ENCODE assay signal across 25 mouse cellular contexts in the genomic region with DNA sequence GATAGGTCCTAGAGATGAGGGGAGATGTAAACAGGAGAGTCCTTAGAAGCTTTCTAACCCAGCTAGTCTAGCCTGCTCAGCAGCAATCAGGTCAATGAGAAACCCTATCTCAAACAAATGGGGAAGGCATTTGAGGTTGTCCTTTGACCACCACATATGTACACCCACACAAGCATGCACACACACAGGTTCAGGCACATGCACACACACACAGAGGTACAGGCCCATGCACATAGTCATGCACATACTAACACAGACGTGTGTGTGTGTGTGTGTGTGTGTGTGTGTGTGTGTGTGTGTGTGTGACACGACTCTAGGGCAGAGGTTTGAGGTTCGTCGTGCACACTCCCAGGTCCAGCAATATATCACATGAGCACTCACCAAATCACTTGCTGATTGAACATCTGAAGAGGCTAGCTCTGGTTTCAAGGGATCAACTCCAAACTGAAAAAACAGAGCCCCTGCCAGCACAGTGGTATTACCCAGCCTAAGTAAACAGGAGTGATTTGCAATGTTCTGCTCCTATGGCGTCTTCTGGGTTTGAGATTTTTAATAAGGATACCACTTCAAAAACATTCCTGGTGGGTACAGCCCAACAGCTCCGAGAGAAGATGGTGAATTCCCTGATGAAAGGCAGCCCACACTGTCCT. TPM values are rescaled to one million over a fixed set of nuclear protein-coding genes. Genes with fewer than 3 reads are reported as not detected.
A peak's percentile ranks its signal among the peaks of the same experiment; 100 is the strongest.
DNase-seq lines count a peak whose midpoint lies in the region; ATAC-seq and TF ChIP-seq lines count a peak whose summit lies in the region.
"Had no signal": no experiment of that assay in that cellular context is flagged by ENCODE, and none has a peak within 500 bp of the region (broad histone marks: within the 10 kb centered on the region; RNA-seq: fewer than 3 reads in every experiment).

No protein-coding gene starts in this region.

- no peaks in the 10 kb centered on the region for H3K27me3 ChIP-seq in kidney, embryonic 16.5 days (ENCODE audit: insufficient read depth, low read length)
- no peaks in the 10 kb centered on the region for H3K27me3 ChIP-seq in liver, postnatal 0 days (ENCODE audit: insufficient read depth, low read length)
- no peaks in the 10 kb centered on the region for H3K27me3 ChIP-seq in liver, embryonic 11.5 days (replicated peaks; ENCODE audit: control insufficient read depth, insufficient read depth, low read length)
- H3K27me3 ChIP-seq: embryonic facial prominence, embryonic 13.5 days; forebrain, embryonic 12.5 days; forebrain, embryonic 15.5 days; heart, embryonic 13.5 days; hindbrain, embryonic 12.5 days; hindbrain, embryonic 15.5 days had no signal

- no peak for TF ChIP-seq EP300 in liver, postnatal 0 days (IDR thresholded peaks at IDR 0.05; ENCODE audit: low read depth)

- no peak overlapping the region for H3K9ac ChIP-seq in kidney, embryonic 16.5 days (replicated peaks; ENCODE audit: low read length)
- H3K9ac ChIP-seq in liver, postnatal 0 days (replicated peaks), result no peak overlapping the region
- H3K9ac ChIP-seq in liver, embryonic 11.5 days (ENCODE audit: low read depth, low read length), result no peak overlapping the region
- H3K9ac ChIP-seq: embryonic facial prominence, embryonic 13.5 days; forebrain, embryonic 12.5 days; forebrain, embryonic 15.5 days; heart, embryonic 13.5 days; hindbrain, embryonic 12.5 days; hindbrain, embryonic 15.5 days had no signal

- peak; percentile 4 for DNase-seq in heart, adult 11 months
- no peak for DNase-seq in heart, postnatal 10 days
- DNase-seq in kidney, adult 8-10 months, result no peak
- DNase-seq in liver, postnatal 0 days, result no peak
- DNase-seq in liver, embryonic 11.5 days (ENCODE audit: low spot score), result no peak
- DNase-seq: adrenal gland, adult 8-10 months; adrenal gland, postnatal 25 days; cerebellum, adult 11-12 months; cerebellum, adult 8-10 months; cerebellum, postnatal 10 days; cerebellum, postnatal 36 days; embryo, embryonic 11 days; gastrocnemius, postnatal 25 days; heart, adult 2 months had no signal

- ATAC-seq in kidney, embryonic 16.5 days (ENCODE audit: low FRiP score, low TSS enrichment), result peak; percentile 61
- ATAC-seq in liver, postnatal 0 days, result peak; percentile 23; the same call in 1 of the 2 replicates
- no peak for ATAC-seq in liver, embryonic 11.5 days (replicated peaks; ENCODE audit: low FRiP score)
- ATAC-seq: activated CD4-positive, CD25-positive, alpha-beta regulatory T cell, adult 4 months; forebrain, embryonic 15.5 days had no signal

- peak overlapping the region; percentile 30; the same call in 1 of the 2 replicates for H3K4me2 ChIP-seq in kidney, embryonic 16.5 days (replicated peaks; ENCODE audit: low read depth, low read length)
- no peak overlapping the region for H3K4me2 ChIP-seq in liver, postnatal 0 days (ENCODE audit: low read depth, low read length)
- H3K4me2 ChIP-seq in liver, embryonic 11.5 days, result no peak overlapping the region
- H3K4me2 ChIP-seq: embryonic facial prominence, embryonic 13.5 days; forebrain, embryonic 12.5 days; forebrain, embryonic 15.5 days; heart, embryonic 13.5 days; hindbrain, embryonic 12.5 days; hindbrain, embryonic 15.5 days had no signal

- no peak overlapping the region for H3K27ac ChIP-seq in kidney, embryonic 16.5 days (ENCODE audit: low read length)
- no peak overlapping the region for H3K27ac ChIP-seq in liver, postnatal 0 days (ENCODE audit: low read depth)
- H3K27ac ChIP-seq in liver, embryonic 11.5 days (ENCODE audit: low read depth, low read length), result no peak overlapping the region
- H3K27ac ChIP-seq: embryonic facial prominence, embryonic 10.5 days; embryonic facial prominence, embryonic 13.5 days; forebrain, embryonic 12.5 days; forebrain, embryonic 15.5 days; heart, adult 2 months; heart, embryonic 10.5 days; heart, embryonic 13.5 days; hindbrain, embryonic 12.5 days; hindbrain, embryonic 15.5 days had no signal

- H3K4me1 ChIP-seq in kidney, embryonic 16.5 days (ENCODE audit: insufficient read depth, low read length), result no peaks in the 10 kb centered on the region
- no peaks in the 10 kb centered on the region for H3K4me1 ChIP-seq in liver, postnatal 0 days (ENCODE audit: insufficient read depth)
- no peaks in the 10 kb centered on the region for H3K4me1 ChIP-seq in liver, embryonic 11.5 days (replicated peaks; ENCODE audit: control insufficient read depth, insufficient read depth, low read length)
- H3K4me1 ChIP-seq: embryonic facial prominence, embryonic 10.5 days; forebrain, embryonic 12.5 days; forebrain, embryonic 15.5 days; hindbrain, embryonic 15.5 days had no signal

- H3K36me3 ChIP-seq in kidney, embryonic 16.5 days (ENCODE audit: insufficient read depth, low read length), result no peaks in the 10 kb centered on the region
- no peaks in the 10 kb centered on the region for H3K36me3 ChIP-seq in liver, postnatal 0 days (replicated peaks; ENCODE audit: insufficient read depth, low read length)
- no peaks in the 10 kb centered on the region for H3K36me3 ChIP-seq in liver, embryonic 11.5 days (ENCODE audit: control insufficient read depth, insufficient read depth, low read length)
- H3K36me3 ChIP-seq: embryonic facial prominence, embryonic 10.5 days; embryonic facial prominence, embryonic 13.5 days; forebrain, embryonic 12.5 days; forebrain, embryonic 15.5 days; heart, embryonic 10.5 days; heart, embryonic 13.5 days; hindbrain, embryonic 12.5 days; hindbrain, embryonic 15.5 days had no signal

- WGBS in kidney, embryonic 16.5 days, result 25% methylated on average over 6 of the region's 6 CpGs
- WGBS in liver, postnatal 0 days (ENCODE audit: insufficient replicate concordance), result 67% methylated on average over 6 of the region's 6 CpGs
- WGBS in liver, embryonic 11.5 days, result 77% methylated on average over 6 of the region's 6 CpGs

- intact Hi-C loops in heart, postnatal 10 days (cut with DNase I), result no loop called here

- no peak for TF ChIP-seq CTCF in liver, postnatal 0 days (IDR thresholded peaks at IDR 0.05; ENCODE audit: low read depth)

- no peaks in the 10 kb centered on the region for H3K9me3 ChIP-seq in kidney, embryonic 16.5 days (ENCODE audit: low read length)
- H3K9me3 ChIP-seq in liver, postnatal 0 days (ENCODE audit: low read length), result no peaks in the 10 kb centered on the region
- no peaks in the 10 kb centered on the region for H3K9me3 ChIP-seq in liver, embryonic 11.5 days (ENCODE audit: control insufficient read depth, low read length)
- H3K9me3 ChIP-seq: embryonic facial prominence, embryonic 10.5 days; embryonic facial prominence, embryonic 13.5 days; forebrain, embryonic 12.5 days; forebrain, embryonic 15.5 days; heart, embryonic 10.5 days; heart, embryonic 13.5 days; hindbrain, embryonic 12.5 days; hindbrain, embryonic 15.5 days had no signal

- no peak overlapping the region for H3K4me3 ChIP-seq in kidney, embryonic 16.5 days (ENCODE audit: low read length)
- H3K4me3 ChIP-seq in liver, postnatal 0 days (ENCODE audit: low read depth, low read length), result no peak overlapping the region
- H3K4me3 ChIP-seq in liver, embryonic 11.5 days (ENCODE audit: low read depth, low read length), result no peak overlapping the region
- H3K4me3 ChIP-seq: embryonic facial prominence, embryonic 10.5 days; embryonic facial prominence, embryonic 13.5 days; erythroblast, embryonic 14.5 days; forebrain, embryonic 12.5 days; forebrain, embryonic 15.5 days; heart, adult 2 months; heart, embryonic 10.5 days; heart, embryonic 13.5 days; hindbrain, embryonic 12.5 days; hindbrain, embryonic 15.5 days had no signal

RNA-seq across cellular contexts. Expression of gene Intu, which starts 22.0 kb away (rescaled TPM):
- 10 to 100 TPM in 1 of 2 experiments, 1 to 10 TPM in 1; 7.0 to 10.1 TPM for total RNA-seq in heart, postnatal 10 days (2021)
- 3.1 and 3.5 TPM in 2 replicates for polyA plus RNA-seq in kidney, embryonic 16.5 days (2015; fragmentation: Nextera tagmentation; extraction: Ambion mirVana)
- 0.53 and 0.60 TPM in 2 replicates for polyA plus RNA-seq in liver, postnatal 0 days (2015; fragmentation: Nextera tagmentation; extraction: Ambion mirVana)
- polyA plus RNA-seq in liver, embryonic 11.5 days (2014; fragmentation: Nextera tagmentation; extraction: Ambion mirVana), result 3.1 and 3.6 TPM in 2 replicates
